Mouse (Mus musculus) C2C12 (cell line): ENCODE measurements around the gene Arfgef3. TPM values are rescaled to one million over a fixed set of nuclear protein-coding genes. Genes with fewer than 3 reads are reported as not detected.

Source experiments
- H3K27me3 ChIP-seq: one replicate; pipeline ENCODE4 v1.6.1; 2011; ENCODE audit not compliant: control insufficient read depth, insufficient read depth, insufficient read length
- H3K36me3 ChIP-seq: one replicate; pipeline ENCODE4 v1.6.1; 2011; ENCODE audit not compliant: control insufficient read depth, insufficient read depth
- H3K4me3 ChIP-seq: one replicate; pipeline ENCODE4 v1.5.1; 2011; ENCODE audit warnings: mild to moderate bottlenecking, control low read depth; ENCODE audit not compliant: poor library complexity, insufficient read depth, severe bottlenecking
- H3K79me2 ChIP-seq: one replicate; pipeline ENCODE4 v1.6.1; 2011; ENCODE audit not compliant: control insufficient read depth, insufficient read depth
- H3K79me3 ChIP-seq: one replicate; pipeline ENCODE4 v1.6.1; 2011; ENCODE audit warnings: low read depth, control low read depth
- H3ac ChIP-seq: one replicate; pipeline ENCODE3; 2011; ENCODE audit warnings: low read depth; ENCODE audit not compliant: control insufficient read depth, insufficient read length
- CEBPB ChIP-seq: IDR thresholded peaks from one replicate; pipeline ENCODE4 v1.6.1; 2011; ENCODE audit warnings: low read depth, mild to moderate bottlenecking, control low read depth, moderate library complexity
- CTCF ChIP-seq: IDR thresholded peaks from one replicate; pipeline ENCODE4 v1.5.1; 2011; ENCODE audit not compliant: control insufficient read depth, insufficient read depth, insufficient read length
- FOSL1 ChIP-seq: IDR thresholded peaks from one replicate; pipeline ENCODE4 v1.8.0; 2011; ENCODE audit warnings: mild to moderate bottlenecking, low read length; ENCODE audit not compliant: poor library complexity, insufficient read depth, severe bottlenecking
- MAX ChIP-seq: IDR thresholded peaks from one replicate; pipeline ENCODE4 v1.6.1; 2011; ENCODE audit warnings: mild to moderate bottlenecking, control low read depth
- MYOD1 ChIP-seq: IDR thresholded peaks from one replicate; pipeline ENCODE4 v1.6.1; 2011; ENCODE audit warnings: low read depth; ENCODE audit not compliant: control insufficient read depth, insufficient read length
- MYOG ChIP-seq: IDR thresholded peaks from one replicate; pipeline ENCODE4 v1.6.1; 2011; ENCODE audit not compliant: control insufficient read depth, insufficient read length; ENCODE audit errors: extremely low read depth
- USF1 ChIP-seq: IDR thresholded peaks from one replicate; pipeline ENCODE4 v1.6.1; 2011; ENCODE audit warnings: low read depth, mild to moderate bottlenecking, control low read depth, moderate library complexity
- polyA plus RNA-seq: library from polyadenylated mRNA; unstranded; fragments of >200 nt; fragmentation: generic; extraction: Trizol; gene quantifications from one replicate; pipeline ENCODE4 v1.2.1, GENCODE M21; 2012; ENCODE audit warnings: missing spikeins

The Arfgef3 gene
- polyA plus RNA-seq, 1 experiment = not detected

DNA sequence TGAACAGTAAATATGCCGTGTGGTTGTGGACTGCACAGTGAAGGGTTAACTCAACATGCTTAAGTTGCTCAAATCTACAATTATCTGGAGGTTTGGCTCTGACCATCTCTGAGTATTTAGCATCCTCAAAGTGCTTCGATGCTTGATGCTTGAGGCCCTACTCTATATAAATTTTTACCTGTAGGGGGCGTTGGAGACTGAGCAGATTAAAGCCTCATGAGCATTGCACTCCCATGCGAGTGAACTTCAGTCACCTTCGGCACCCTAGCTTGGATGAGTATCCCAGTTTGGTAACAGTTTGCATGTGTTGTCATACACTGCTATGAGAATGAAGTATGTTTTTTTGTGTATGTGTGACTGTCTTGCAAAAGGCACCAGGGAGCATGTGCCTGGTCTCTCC is 26.2 kb upstream of the Arfgef3 start:
- Histone ChIP-seq H3K4me3 (no peak overlapping the region), H3K36me3 (no peaks in the 10 kb centered on the region), H3K79me3 (no peaks in the 10 kb centered on the region), H3ac (no peak overlapping the region), H3K27me3 (no peaks in the 10 kb centered on the region), H3K79me2 (no peaks in the 10 kb centered on the region)
- TF ChIP-seq CTCF (no peak), MAX (no peak)

GRCm38 (mm10) chr10:18760241-18760640 is 16.5 kb upstream of the Arfgef3 start:
- H3ac ChIP-seq = no peak overlapping the region
- H3K4me3 ChIP-seq = no peak overlapping the region
- H3K79me3 ChIP-seq = no peaks in the 10 kb centered on the region
- no peaks in the 10 kb centered on the region for H3K27me3 ChIP-seq
- TF ChIP-seq CEBPB (no peak), MYOG (no peak), MAX (no peak), USF1 (no peak), CTCF (no peak), MYOD1 (no peak), FOSL1 (no peak)
- no peaks in the 10 kb centered on the region for H3K79me2 ChIP-seq
- H3K36me3 ChIP-seq = no peaks in the 10 kb centered on the region

- Histone ChIP-seq H3K4me3 (no peak overlapping the region), H3K36me3 (no peaks in the 10 kb centered on the region), H3ac (no peak overlapping the region), H3K27me3 (no peaks in the 10 kb centered on the region), H3K79me2 (no peaks in the 10 kb centered on the region), H3K79me3 (no peaks in the 10 kb centered on the region)
- no peak for TF ChIP-seq CTCF
- no peak for TF ChIP-seq USF1
- TF ChIP-seq MAX = no peak
- TF ChIP-seq MYOG = no peak
- no peak for TF ChIP-seq MYOD1
- TF ChIP-seq FOSL1 = no peak
- TF ChIP-seq CEBPB = no peak
Measured at GRCm38 (mm10) chr10:18750057-18750456, 6.3 kb upstream of the Arfgef3 start.

GRCm38 (mm10) chr10:18742086-18742485 is 1.7 kb downstream of the Arfgef3 start:
- no peak overlapping the region for H3ac ChIP-seq
- no peaks in the 10 kb centered on the region for H3K36me3 ChIP-seq
- peaks cover 7% of the 10 kb centered on the region for H3K27me3 ChIP-seq
- H3K4me3 ChIP-seq = no peak overlapping the region
- no peak for TF ChIP-seq MYOD1
- TF ChIP-seq CTCF = no peak
- TF ChIP-seq USF1 = no peak
- no peak for TF ChIP-seq CEBPB
- no peak for TF ChIP-seq FOSL1
- TF ChIP-seq MYOG = no peak
- no peak for TF ChIP-seq MAX
- no peaks in the 10 kb centered on the region for H3K79me2 ChIP-seq
- no peaks in the 10 kb centered on the region for H3K79me3 ChIP-seq

- Histone ChIP-seq H3K79me3 (no peaks in the 10 kb centered on the region), H3K36me3 (no peaks in the 10 kb centered on the region), H3K79me2 (no peaks in the 10 kb centered on the region), H3ac (no peak overlapping the region), H3K4me3 (no peak overlapping the region), H3K27me3 (peaks cover 7% of the 10 kb centered on the region)
- TF ChIP-seq MAX (no peak), MYOD1 (no peak), MYOG (no peak), FOSL1 (no peak), CEBPB (no peak), USF1 (no peak), CTCF (no peak)
Measured at GRCm38 (mm10) chr10:18741024-18741423, 2.7 kb downstream of the Arfgef3 start.

- Histone ChIP-seq H3K36me3 (no peaks in the 10 kb centered on the region), H3K79me2 (no peaks in the 10 kb centered on the region), H3ac (no peak overlapping the region), H3K4me3 (no peak overlapping the region), H3K79me3 (no peaks in the 10 kb centered on the region), H3K27me3 (no peaks in the 10 kb centered on the region)
- no peak for TF ChIP-seq CEBPB
- TF ChIP-seq USF1 = no peak
- no peak for TF ChIP-seq MAX
- TF ChIP-seq MYOD1 = no peak
- no peak for TF ChIP-seq CTCF
- no peak for TF ChIP-seq FOSL1
- TF ChIP-seq MYOG = no peak
Measured at GRCm38 (mm10) chr10:18728548-18728947, 15.2 kb downstream of the Arfgef3 start.

DNA sequence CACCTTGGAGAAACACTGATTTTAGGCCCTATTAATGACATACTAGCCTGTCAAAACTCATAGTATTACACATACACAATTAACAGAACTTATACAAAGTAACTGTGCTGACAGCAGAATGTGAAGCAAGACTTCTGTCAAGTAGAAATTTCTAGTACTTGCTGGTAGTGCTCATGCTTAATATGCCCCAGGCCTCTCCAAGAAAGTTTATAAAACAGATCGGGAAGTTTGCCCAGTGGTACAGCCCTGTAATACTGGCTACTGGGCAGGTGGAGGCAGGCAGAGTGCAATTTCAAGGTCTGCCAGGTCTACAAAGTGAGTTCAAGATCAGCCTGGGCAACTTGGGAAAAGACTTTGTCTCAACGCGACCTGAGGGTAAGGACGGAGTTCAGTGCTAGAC is 32.3 kb downstream of the Arfgef3 start:
- Histone ChIP-seq H3K4me3 (no peak overlapping the region), H3K79me2 (no peaks in the 10 kb centered on the region), H3K27me3 (no peaks in the 10 kb centered on the region), H3K79me3 (no peaks in the 10 kb centered on the region), H3K36me3 (no peaks in the 10 kb centered on the region), H3ac (no peak overlapping the region)
- TF ChIP-seq USF1 (no peak), MAX (no peak), CTCF (no peak), CEBPB (no peak), MYOG (no peak), MYOD1 (no peak), FOSL1 (no peak)
